Mouse (Mus musculus): Measurements from ENCODE around the gene Eno3. TPM values are rescaled to one million over a fixed set of nuclear protein-coding genes. Genes with fewer than 3 reads are reported as not detected.

Gene Eno3
- polyA plus RNA-seq, 1 experiment from 2014 or later: 126 TPM

DNA sequence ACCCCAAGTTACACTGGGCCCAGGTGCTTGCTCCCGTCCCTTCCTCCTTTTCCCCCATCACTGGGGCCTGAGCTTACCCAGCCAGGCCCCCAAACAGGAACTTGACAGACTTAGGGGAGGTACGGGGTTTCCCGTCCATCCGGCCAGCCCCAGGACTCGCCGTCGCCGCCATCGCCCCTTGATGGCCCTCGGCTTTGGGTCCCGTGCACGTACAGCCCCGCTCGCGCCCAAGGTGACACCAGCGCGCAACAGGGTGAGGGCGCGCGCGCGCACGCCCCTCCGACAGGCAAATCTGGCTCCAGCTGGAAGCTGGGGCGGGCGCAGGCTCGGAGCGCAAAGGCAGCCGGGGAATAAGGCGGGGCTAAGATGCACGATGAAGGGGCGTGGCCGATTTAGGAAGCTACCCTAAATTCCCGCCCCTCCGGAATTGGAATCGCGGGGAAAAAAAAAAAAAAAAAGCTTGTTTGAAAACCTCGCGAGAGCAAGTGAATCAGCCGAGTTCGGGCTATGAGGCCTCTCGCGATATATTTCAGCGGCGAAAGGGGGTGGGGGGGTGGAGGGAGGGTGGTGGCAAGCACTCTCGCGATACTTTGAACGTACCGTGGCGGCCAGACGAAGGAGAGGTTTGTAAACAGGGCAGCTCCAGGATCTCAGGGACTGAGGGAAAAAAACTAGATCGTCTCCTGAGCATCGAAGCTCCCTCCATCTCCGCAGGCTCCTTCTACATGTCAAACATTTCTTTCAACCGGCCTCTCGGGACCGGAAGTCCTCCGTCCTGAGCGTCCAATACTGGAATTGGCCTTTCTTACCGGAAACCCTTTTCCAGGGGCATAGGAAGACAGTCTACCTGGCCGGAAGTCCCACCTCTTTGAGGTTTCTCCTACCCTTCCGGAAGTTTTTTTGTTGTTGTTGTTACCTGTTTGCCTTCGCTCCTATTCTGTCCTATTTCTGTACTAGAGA lies 10.0 kb upstream of the Eno3 start, which contains the start of the genes Rnf167 and Slc25a11:
Rnf167 (plus strand) TSS at position 545 of the 960 bp plus-strand sequence.
Slc25a11 (minus strand) TSS at position 789 of the 960 bp plus-strand sequence.
- peak within 1 kb of the TSS; percentile 87 for H3K4me2 ChIP-seq (ENCODE audit: low read depth, low read length)
- H3K9ac ChIP-seq (ENCODE audit: low read length): peak within 1 kb of the TSS; percentile 93
- peak within 1 kb of the TSS; percentile 98 for H3K27ac ChIP-seq (ENCODE audit: low read length)
- WGBS: under 1% methylated on average over 63 of the region's 63 CpGs
- H3K4me1 ChIP-seq (ENCODE audit: control insufficient read depth, insufficient read depth, low read length): peaks cover 47% of the 10 kb centered on the region
- no peaks in the 10 kb centered on the region for H3K27me3 ChIP-seq (ENCODE audit: control insufficient read depth, insufficient read depth, low read length)
- ATAC-seq (ENCODE audit: insufficient read depth, low FRiP score): peak; percentile 89
- peaks cover 19% of the 10 kb centered on the region for H3K36me3 ChIP-seq (ENCODE audit: control insufficient read depth, insufficient read depth, low read length)
- peak within 1 kb of the TSS; percentile 87 for H3K4me3 ChIP-seq (replicated peaks; ENCODE audit: low read length)
- H3K9me3 ChIP-seq (replicated peaks; ENCODE audit: control insufficient read depth, low read length): no peaks in the 10 kb centered on the region

DNA sequence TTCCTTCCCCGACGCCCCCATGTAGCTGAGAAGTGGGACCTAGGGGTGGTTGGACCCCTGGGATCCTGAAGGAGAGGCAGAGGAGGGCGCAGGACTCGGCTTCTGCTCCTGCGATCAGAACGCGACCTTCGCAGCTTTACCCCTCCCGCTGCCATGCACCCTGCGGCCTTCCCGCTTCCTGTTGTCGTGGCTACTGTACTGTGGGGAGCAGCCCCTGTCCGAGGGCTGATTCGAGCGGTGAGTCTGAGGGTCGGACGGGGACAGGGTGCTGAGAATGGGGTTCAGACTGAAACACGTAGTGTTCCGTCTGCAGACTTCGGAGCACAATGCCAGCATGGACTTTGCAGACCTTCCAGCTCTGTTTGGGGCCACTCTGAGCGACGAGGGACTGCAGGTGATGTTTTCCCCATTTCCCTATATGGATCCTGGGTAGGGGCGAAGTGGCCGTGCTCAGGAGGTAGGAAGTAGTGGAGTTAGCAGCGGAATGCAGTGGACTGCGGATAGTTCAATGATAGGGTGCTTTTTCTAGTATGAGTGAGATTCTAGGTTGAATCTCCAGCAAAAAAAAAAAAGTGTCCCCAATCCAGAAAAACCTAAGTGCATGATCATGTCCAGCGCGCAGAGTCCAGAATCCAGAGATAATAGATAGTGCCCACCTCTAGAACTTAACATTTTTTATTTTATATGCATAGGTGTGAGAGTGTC lies 9.1 kb upstream of the Eno3 start:
- Histone ChIP-seq H3K27ac (ENCODE audit: low read length) (peak overlapping the region; percentile 98), H3K9ac (ENCODE audit: low read length) (peak overlapping the region; percentile 93), H3K27me3 (ENCODE audit: control insufficient read depth, insufficient read depth, low read length) (no peaks in the 10 kb centered on the region), H3K4me3 (replicated peaks; ENCODE audit: low read length) (peak overlapping the region; percentile 87), H3K36me3 (ENCODE audit: control insufficient read depth, insufficient read depth, low read length) (peaks cover 25% of the 10 kb centered on the region), H3K4me1 (ENCODE audit: control insufficient read depth, insufficient read depth, low read length) (peaks cover 56% of the 10 kb centered on the region), H3K9me3 (replicated peaks; ENCODE audit: control insufficient read depth, low read length) (no peaks in the 10 kb centered on the region), H3K4me2 (ENCODE audit: low read depth, low read length) (peak overlapping the region; percentile 87)
- WGBS: 3% methylated on average over 28 of the region's 28 CpGs
- peak; percentile 1; the same call in 1 of the 2 replicates for ATAC-seq (ENCODE audit: insufficient read depth, low FRiP score)

DNA sequence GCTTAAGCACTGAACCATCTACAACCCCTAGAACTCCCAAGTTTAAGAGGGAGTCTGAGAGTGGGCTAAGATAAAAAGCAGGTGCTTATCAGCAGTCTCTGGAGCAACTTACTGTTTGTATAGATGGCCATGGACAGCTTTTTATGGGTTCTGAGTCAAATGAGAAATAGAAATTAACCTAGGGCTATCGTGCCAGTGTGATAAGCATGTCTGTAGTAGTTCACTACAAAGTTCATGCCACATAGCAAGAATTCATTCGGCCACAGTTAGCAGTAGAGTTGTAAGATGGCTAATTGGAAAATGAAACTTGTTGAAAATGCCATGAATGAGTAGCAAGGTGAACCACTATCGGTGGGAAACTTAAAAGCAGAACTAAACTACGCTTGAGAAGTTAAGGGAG lies 8.5 kb upstream of the Eno3 start:
- Histone ChIP-seq H3K4me2 (ENCODE audit: low read depth, low read length) (peak overlapping the region; percentile 87), H3K9me3 (replicated peaks; ENCODE audit: control insufficient read depth, low read length) (no peaks in the 10 kb centered on the region), H3K27ac (ENCODE audit: low read length) (peak overlapping the region; percentile 98; the same call in 1 of the 2 replicates), H3K4me1 (ENCODE audit: control insufficient read depth, insufficient read depth, low read length) (peaks cover 57% of the 10 kb centered on the region), H3K27me3 (ENCODE audit: control insufficient read depth, insufficient read depth, low read length) (no peaks in the 10 kb centered on the region), H3K36me3 (ENCODE audit: control insufficient read depth, insufficient read depth, low read length) (peaks cover 25% of the 10 kb centered on the region), H3K4me3 (replicated peaks; ENCODE audit: low read length) (peak overlapping the region; percentile 87), H3K9ac (ENCODE audit: low read length) (peak overlapping the region; percentile 93)
- ATAC-seq (ENCODE audit: insufficient read depth, low FRiP score): no peak
- 69% methylated on average over 4 of the region's 4 CpGs for WGBS

DNA sequence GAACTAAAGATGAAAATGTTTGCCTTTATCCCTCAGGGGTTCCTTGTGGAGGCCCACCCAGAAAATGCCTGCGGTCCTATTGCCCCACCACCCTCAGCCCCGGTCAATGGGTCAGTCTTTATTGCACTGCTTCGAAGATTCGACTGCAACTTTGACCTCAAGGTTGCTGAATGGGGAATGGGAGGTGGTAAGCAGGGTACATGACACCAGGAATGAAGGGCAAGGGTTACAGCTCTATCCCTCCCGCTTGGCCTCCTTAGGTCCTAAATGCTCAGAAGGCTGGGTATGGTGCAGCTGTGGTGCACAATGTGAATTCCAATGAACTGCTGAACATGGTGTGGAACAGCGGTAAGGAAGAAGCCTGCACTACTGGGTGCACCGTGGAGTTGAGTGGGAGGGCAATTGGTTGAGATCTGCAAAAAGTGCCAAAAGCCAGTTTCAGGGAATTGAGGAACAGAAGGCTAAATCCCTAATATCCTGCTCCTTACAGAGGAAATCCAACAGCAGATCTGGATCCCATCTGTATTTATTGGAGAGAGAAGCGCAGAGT lies 7.7 kb upstream of the Eno3 start:
- peaks cover 24% of the 10 kb centered on the region for H3K36me3 ChIP-seq (ENCODE audit: control insufficient read depth, insufficient read depth, low read length)
- no peaks in the 10 kb centered on the region for H3K9me3 ChIP-seq (replicated peaks; ENCODE audit: control insufficient read depth, low read length)
- peaks cover 57% of the 10 kb centered on the region for H3K4me1 ChIP-seq (ENCODE audit: control insufficient read depth, insufficient read depth, low read length)
- 79% methylated on average over 8 of the region's 8 CpGs for WGBS
- no peak for ATAC-seq (ENCODE audit: insufficient read depth, low FRiP score)
- no peaks in the 10 kb centered on the region for H3K27me3 ChIP-seq (ENCODE audit: control insufficient read depth, insufficient read depth, low read length)
- no peak overlapping the region for H3K4me3 ChIP-seq (replicated peaks; ENCODE audit: low read length)
- peak overlapping the region; percentile 87 for H3K4me2 ChIP-seq (ENCODE audit: low read depth, low read length)
- 0 out of 2 replicates have a peak overlapping the region, but pooled peaks have one; percentile 71 for H3K27ac ChIP-seq (ENCODE audit: low read length)
- no peak overlapping the region for H3K9ac ChIP-seq (ENCODE audit: low read length)

DNA sequence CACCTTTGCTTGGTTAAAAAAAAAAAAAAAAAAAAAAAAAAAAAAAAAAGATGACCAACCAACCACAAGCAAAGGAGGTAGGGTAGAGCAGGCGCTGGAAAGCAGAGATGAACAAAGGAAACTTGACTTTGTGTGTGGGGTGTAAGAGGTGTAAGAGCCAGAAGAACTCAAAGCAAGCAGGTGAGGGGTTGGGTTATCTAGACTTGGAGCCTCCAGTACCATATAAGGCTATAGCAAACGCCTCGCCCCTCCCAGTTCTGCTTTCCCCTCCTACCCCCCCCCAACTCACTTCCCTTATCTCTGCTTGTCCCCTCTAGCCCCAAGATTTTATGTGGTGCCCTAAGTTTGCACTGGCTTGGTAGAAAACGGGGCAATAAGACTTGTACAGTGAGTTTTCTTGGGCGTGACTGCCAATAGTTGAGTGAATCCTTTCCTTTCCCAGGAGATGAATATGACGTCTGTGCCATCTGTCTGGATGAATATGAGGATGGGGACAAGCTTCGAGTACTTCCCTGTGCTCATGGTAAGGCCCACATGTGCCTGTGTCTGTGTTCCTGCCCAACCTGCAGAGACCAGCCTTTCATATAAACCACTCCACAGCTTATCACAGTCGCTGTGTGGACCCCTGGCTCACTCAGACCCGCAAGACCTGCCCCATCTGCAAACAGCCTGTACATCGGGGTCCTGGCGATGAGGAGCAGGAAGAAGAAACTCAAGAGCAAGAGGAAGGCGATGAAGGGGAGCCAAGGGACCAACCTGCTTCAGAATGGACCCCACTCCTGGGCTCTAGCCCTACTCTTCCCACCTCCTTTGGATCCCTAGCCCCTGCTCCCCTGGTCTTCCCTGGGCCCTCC lies 6.5 kb upstream of the Eno3 start:
- H3K4me1 ChIP-seq (ENCODE audit: control insufficient read depth, insufficient read depth, low read length): peaks cover 52% of the 10 kb centered on the region
- ATAC-seq (ENCODE audit: insufficient read depth, low FRiP score): no peak
- peak overlapping the region; percentile 79 for H3K4me2 ChIP-seq (ENCODE audit: low read depth, low read length)
- H3K27me3 ChIP-seq (ENCODE audit: control insufficient read depth, insufficient read depth, low read length): no peaks in the 10 kb centered on the region
- peak overlapping the region; percentile 71 for H3K27ac ChIP-seq (ENCODE audit: low read length)
- peak overlapping the region; percentile 13; the same call in 1 of the 2 replicates for H3K9ac ChIP-seq (ENCODE audit: low read length)
- 59% methylated on average over 12 of the region's 12 CpGs for WGBS
- no peaks in the 10 kb centered on the region for H3K9me3 ChIP-seq (replicated peaks; ENCODE audit: control insufficient read depth, low read length)
- H3K4me3 ChIP-seq (replicated peaks; ENCODE audit: low read length): peak overlapping the region; percentile 100
- peaks cover 19% of the 10 kb centered on the region for H3K36me3 ChIP-seq (ENCODE audit: control insufficient read depth, insufficient read depth, low read length)

DNA sequence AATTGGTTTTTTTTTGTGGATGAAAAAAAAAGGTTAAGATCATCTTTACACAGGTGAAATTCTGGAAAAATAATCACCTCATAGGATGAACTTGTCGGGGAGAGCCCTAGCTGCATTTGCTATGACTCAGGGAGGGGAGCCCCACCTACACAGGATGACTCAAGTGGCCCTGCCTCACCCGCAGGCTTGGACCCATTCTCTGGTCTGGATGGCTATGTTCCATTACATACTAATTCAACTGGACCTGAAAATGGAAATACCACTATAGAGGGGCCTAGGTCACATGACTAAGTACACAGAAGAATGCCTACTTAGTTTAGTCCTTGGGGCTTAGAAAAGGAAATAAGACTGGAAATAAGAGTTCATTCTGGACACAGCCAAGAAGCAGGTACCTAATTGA lies 5.6 kb upstream of the Eno3 start:
- Histone ChIP-seq H3K27me3 (ENCODE audit: control insufficient read depth, insufficient read depth, low read length) (no peaks in the 10 kb centered on the region), H3K4me2 (ENCODE audit: low read depth, low read length) (peak overlapping the region; percentile 79), H3K9ac (ENCODE audit: low read length) (no peak overlapping the region), H3K27ac (ENCODE audit: low read length) (peak overlapping the region; percentile 71; the same call in 1 of the 2 replicates), H3K4me3 (replicated peaks; ENCODE audit: low read length) (peak overlapping the region; percentile 100), H3K4me1 (ENCODE audit: control insufficient read depth, insufficient read depth, low read length) (peaks cover 45% of the 10 kb centered on the region), H3K36me3 (ENCODE audit: control insufficient read depth, insufficient read depth, low read length) (peaks cover 19% of the 10 kb centered on the region), H3K9me3 (replicated peaks; ENCODE audit: control insufficient read depth, low read length) (no peaks in the 10 kb centered on the region)
- 57% methylated on average over 2 of the region's 2 CpGs for WGBS
- no peak for ATAC-seq (ENCODE audit: insufficient read depth, low FRiP score)

DNA sequence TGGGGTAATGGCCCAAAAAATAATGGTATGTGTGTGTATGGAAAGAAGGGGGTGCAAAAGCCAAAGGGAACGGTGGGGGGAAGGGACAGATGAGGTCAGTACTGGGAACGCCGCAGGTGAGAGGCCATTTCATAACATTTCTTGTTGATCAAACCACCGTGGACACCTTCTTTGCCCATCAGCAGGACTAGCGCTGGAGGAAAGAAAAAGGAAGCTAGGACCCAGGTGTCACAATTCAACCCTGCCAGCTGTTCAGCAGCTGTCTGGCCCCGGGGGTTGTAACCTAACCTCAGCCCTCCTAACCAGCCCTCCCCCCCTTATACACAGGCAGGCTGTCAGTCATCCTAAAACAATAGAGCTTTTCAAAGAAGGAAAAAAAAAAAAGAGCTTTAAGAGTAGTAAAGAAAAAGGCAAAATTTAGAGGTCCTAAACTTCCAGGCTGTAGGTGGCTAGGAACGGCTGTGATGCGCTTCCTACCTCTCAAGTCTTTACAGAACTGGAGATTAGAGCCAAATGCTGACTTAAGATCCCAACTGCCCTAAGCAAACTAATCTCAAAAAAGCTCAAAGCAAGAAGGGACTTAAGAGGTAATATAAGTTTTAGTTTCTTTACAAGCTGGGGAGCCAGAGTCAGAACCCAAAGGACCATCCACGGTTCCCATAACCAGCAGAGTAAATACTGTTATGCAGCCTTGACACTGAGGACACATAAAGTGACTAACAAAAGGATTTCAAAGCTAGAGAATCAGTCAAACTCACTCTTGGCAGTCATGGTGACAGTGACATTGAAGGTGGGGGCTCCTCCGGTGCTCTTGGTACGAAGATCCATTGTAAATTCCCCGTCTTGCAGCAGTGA lies 4.7 kb upstream of the Eno3 start:
- no peaks in the 10 kb centered on the region for H3K27me3 ChIP-seq (ENCODE audit: control insufficient read depth, insufficient read depth, low read length)
- peak overlapping the region; percentile 99 for H3K27ac ChIP-seq (ENCODE audit: low read length)
- H3K9ac ChIP-seq (ENCODE audit: low read length): peak overlapping the region; percentile 99
- H3K4me1 ChIP-seq (ENCODE audit: control insufficient read depth, insufficient read depth, low read length): peaks cover 53% of the 10 kb centered on the region
- no peaks in the 10 kb centered on the region for H3K9me3 ChIP-seq (replicated peaks; ENCODE audit: control insufficient read depth, low read length)
- H3K4me3 ChIP-seq (replicated peaks; ENCODE audit: low read length): peak overlapping the region; percentile 100
- H3K4me2 ChIP-seq (ENCODE audit: low read depth, low read length): peak overlapping the region; percentile 79
- WGBS: 49% methylated on average over 12 of the region's 12 CpGs
- ATAC-seq (ENCODE audit: insufficient read depth, low FRiP score): no peak
- peaks cover 19% of the 10 kb centered on the region for H3K36me3 ChIP-seq (ENCODE audit: control insufficient read depth, insufficient read depth, low read length)

All from stomach, embryonic 16.5 days (tissue).